Mouse (Mus musculus): ENCODE results near the gene Mylk. TPM values are rescaled to one million over a fixed set of nuclear protein-coding genes. Genes with fewer than 3 reads are reported as not detected.

The Mylk gene
- polyA plus RNA-seq, 1 experiment from 2014 or later, result 97.3 TPM

DNA sequence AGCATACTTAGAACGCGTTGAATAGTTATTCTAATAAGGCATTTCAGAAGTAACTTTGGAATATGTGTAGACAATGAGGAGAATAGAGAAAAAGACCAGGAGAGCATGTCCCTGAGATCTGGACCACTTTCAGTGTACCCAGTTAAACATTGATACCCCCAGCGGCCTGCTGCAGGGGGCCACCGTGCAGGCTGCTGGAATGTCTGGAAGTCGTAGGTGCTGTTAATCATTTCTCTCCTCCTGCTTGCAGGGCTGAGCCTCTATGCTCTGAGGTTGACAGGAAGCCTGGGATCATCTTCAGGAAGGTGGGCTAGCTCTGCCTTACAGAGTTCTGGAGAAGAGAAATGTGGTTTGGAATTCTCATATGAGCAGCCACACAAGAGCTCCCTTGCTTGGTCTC, 112.6 kb downstream of the Mylk start:
- Histone ChIP-seq H3K9ac (no peak overlapping the region), H3K27ac (no peak overlapping the region), H3K4me3 (replicated peaks) (no peak overlapping the region), H3K4me1 (peaks cover 12% of the 10 kb centered on the region; the same call in 1 of the 2 replicates), H3K27me3 (no peaks in the 10 kb centered on the region), H3K36me3 (no peaks in the 10 kb centered on the region), H3K9me3 (replicated peaks) (no peaks in the 10 kb centered on the region), H3K4me2 (no peak overlapping the region)
- peak; percentile 62; the same call in 1 of the 2 replicates for ATAC-seq (replicated peaks; ENCODE audit: low FRiP score)
- WGBS, result 46% methylated on average over 5 of the region's 5 CpGs

DNA sequence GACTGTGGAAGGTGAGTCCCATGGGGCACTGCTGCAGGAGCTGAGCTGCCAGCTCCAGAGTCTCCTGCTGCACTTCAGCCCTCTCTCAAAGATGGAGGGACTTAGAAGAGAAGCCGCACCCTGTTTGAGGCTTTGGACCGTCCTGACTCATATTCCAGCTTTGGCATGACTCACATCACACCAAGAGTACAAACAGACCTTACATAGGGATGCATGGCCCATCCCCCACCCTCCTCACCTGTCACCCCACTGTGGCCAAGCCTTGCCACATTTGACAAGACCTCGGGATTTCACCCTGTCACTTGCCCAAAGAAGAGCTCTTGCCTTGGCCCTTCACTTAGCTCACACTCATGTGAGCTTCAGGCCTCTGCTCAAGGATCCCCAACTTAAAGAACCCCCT, 115.8 kb downstream of the Mylk start:
- Histone ChIP-seq H3K9me3 (replicated peaks) (no peaks in the 10 kb centered on the region), H3K27ac (no peak overlapping the region), H3K27me3 (no peaks in the 10 kb centered on the region), H3K9ac (no peak overlapping the region), H3K4me2 (no peak overlapping the region), H3K36me3 (no peaks in the 10 kb centered on the region), H3K4me1 (peaks cover 12% of the 10 kb centered on the region; the same call in 1 of the 2 replicates), H3K4me3 (replicated peaks) (no peak overlapping the region)
- WGBS, result 90% methylated on average over 3 of the region's 3 CpGs
- ATAC-seq (replicated peaks; ENCODE audit: low FRiP score), result no peak

GRCm38 (mm10) chr16:34861744-34862365, 116.8 kb downstream of the Mylk start:
- Histone ChIP-seq H3K4me3 (replicated peaks) (no peak overlapping the region), H3K27ac (0 out of 2 replicates have a peak overlapping the region, but pooled peaks have one; percentile 33), H3K9me3 (replicated peaks) (no peaks in the 10 kb centered on the region), H3K4me1 (peaks cover 12% of the 10 kb centered on the region; the same call in 1 of the 2 replicates), H3K4me2 (no peak overlapping the region), H3K27me3 (no peaks in the 10 kb centered on the region), H3K36me3 (no peaks in the 10 kb centered on the region), H3K9ac (no peak overlapping the region)
- no peak for ATAC-seq (replicated peaks; ENCODE audit: low FRiP score)
- WGBS, result 63% methylated on average over 10 of the region's 10 CpGs

- Histone ChIP-seq H3K9me3 (replicated peaks) (no peaks in the 10 kb centered on the region), H3K4me1 (peaks cover 7% of the 10 kb centered on the region; the same call in 1 of the 2 replicates), H3K27ac (no peak overlapping the region), H3K36me3 (no peaks in the 10 kb centered on the region), H3K4me2 (no peak overlapping the region), H3K9ac (no peak overlapping the region), H3K27me3 (no peaks in the 10 kb centered on the region), H3K4me3 (replicated peaks) (no peak overlapping the region)
- no peak for ATAC-seq (replicated peaks; ENCODE audit: low FRiP score)
- WGBS, result 79% methylated on average over 4 of the region's 4 CpGs
Measured at GRCm38 (mm10) chr16:34865373-34865772, 120.4 kb downstream of the Mylk start.

DNA sequence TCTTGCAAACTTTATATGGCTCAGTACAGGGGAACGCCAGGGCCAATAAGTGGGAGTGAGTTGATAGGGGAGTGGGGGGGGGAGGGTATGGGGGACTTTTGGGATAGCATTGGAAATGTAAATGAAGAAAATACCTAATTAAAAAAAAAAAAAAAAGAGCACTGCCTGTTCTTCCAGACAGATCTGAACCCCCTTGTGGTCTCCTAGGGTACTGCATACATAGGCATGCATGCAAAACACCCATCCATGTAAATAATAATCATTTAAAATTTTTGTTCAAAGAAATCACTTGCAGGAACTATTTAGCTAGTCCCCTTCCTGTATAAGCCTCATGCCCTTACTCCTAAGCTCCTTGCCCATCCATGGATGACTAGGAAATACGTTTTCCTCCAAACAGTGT, 122.2 kb downstream of the Mylk start:
- no peak for ATAC-seq (replicated peaks; ENCODE audit: low FRiP score)
- no peaks in the 10 kb centered on the region for H3K27me3 ChIP-seq
- no peak overlapping the region for H3K27ac ChIP-seq
- H3K4me3 ChIP-seq (replicated peaks), result no peak overlapping the region
- no peak overlapping the region for H3K4me2 ChIP-seq
- H3K4me1 ChIP-seq, result no peaks in the 10 kb centered on the region
- no peak overlapping the region for H3K9ac ChIP-seq
- H3K36me3 ChIP-seq, result no peaks in the 10 kb centered on the region
- 96% methylated on average over 2 of the region's 2 CpGs for WGBS
- H3K9me3 ChIP-seq (replicated peaks), result no peaks in the 10 kb centered on the region

DNA sequence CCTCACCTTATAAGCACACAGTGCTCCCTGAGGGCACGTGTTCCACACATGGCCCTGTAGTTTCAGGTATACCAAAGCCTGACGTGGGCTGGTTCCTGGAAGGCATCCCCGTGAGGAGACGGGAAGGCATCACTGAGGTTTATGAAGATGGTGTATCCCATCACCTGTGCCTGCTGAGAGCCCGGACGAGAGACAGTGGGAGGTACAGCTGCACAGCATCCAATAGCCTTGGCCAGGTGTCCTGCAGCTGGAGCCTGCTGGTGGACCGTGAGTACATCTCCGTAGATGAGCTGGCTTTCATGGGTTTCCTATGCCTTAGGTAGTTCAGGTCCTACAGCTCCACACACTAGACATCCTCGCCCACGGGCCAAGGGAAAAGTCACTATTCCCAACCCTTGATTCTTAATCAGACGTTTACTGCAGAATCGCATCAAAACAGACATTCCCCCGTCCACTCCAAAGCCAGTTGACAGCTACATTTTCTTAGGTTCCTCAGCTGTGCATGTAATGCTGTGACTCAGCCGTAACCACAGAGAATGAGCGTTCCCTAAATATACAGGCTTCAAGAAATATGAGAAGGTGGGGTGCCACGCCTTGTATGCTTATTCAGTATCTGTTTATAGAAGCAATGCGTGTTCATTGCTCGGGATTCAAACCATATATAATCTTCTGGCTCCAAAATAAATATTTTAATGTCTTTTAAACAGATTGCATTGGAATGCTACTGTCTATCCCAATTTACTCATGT, 135.2 kb downstream of the Mylk start:
- WGBS, result 79% methylated on average over 18 of the region's 18 CpGs
- Histone ChIP-seq H3K36me3 (no peaks in the 10 kb centered on the region), H3K4me2 (no peak overlapping the region), H3K4me1 (peaks cover 9% of the 10 kb centered on the region; the same call in 1 of the 2 replicates), H3K27me3 (no peaks in the 10 kb centered on the region), H3K27ac (no peak overlapping the region), H3K9ac (no peak overlapping the region), H3K9me3 (replicated peaks) (no peaks in the 10 kb centered on the region), H3K4me3 (replicated peaks) (no peak overlapping the region)
- no peak for ATAC-seq (replicated peaks; ENCODE audit: low FRiP score)

GRCm38 (mm10) chr16:34880815-34881214, 135.8 kb downstream of the Mylk start:
- no peak overlapping the region for H3K27ac ChIP-seq
- H3K4me3 ChIP-seq (replicated peaks), result no peak overlapping the region
- H3K27me3 ChIP-seq, result no peaks in the 10 kb centered on the region
- no peaks in the 10 kb centered on the region for H3K36me3 ChIP-seq
- no peak overlapping the region for H3K9ac ChIP-seq
- ATAC-seq (replicated peaks; ENCODE audit: low FRiP score), result no peak
- H3K4me2 ChIP-seq, result no peak overlapping the region
- no peaks in the 10 kb centered on the region for H3K9me3 ChIP-seq (replicated peaks)
- H3K4me1 ChIP-seq, result peaks cover 9% of the 10 kb centered on the region; the same call in 1 of the 2 replicates
- WGBS, result 60% methylated on average over 4 of the region's 4 CpGs

DNA sequence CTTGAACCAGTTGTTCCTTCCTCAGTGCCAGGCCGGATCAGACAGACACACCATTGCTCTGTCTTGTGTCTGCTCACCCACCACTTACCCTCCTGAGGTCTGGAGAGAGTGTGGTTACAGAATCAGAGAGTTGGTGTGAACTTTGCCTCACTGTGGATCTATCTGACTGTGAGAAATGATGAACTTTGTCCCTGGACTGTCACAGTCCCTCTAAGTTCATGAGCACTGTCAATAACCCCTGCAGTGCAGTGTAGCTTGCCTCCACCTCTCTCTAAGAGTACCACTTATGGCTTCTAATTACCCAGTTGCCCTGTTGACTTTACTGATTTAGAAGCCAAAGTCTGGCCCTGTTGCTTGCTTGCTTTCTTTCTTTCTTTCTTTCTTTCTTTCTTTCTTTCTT, 142.0 kb downstream of the Mylk start:
- no peak overlapping the region for H3K4me3 ChIP-seq (replicated peaks)
- 77% methylated on average over 1 of the region's 1 CpGs for whole genome bisulfite sequencing
- H3K9ac ChIP-seq, result no peak overlapping the region
- H3K4me1 ChIP-seq, result no peaks in the 10 kb centered on the region
- no peak overlapping the region for H3K27ac ChIP-seq
- H3K27me3 ChIP-seq, result no peaks in the 10 kb centered on the region
- H3K9me3 ChIP-seq (replicated peaks), result no peaks in the 10 kb centered on the region
- H3K36me3 ChIP-seq, result no peaks in the 10 kb centered on the region
- no peak for ATAC-seq (replicated peaks; ENCODE audit: low FRiP score)
- no peak overlapping the region for H3K4me2 ChIP-seq

GRCm38 (mm10) chr16:34894016-34894415, 149.0 kb downstream of the Mylk start:
- peaks cover 8% of the 10 kb centered on the region for H3K4me1 ChIP-seq
- no peak overlapping the region for H3K4me3 ChIP-seq (replicated peaks)
- no peak overlapping the region for H3K9ac ChIP-seq
- H3K27ac ChIP-seq, result no peak overlapping the region
- H3K27me3 ChIP-seq, result no peaks in the 10 kb centered on the region
- no peaks in the 10 kb centered on the region for H3K9me3 ChIP-seq (replicated peaks)
- no peaks in the 10 kb centered on the region for H3K36me3 ChIP-seq
- ATAC-seq (replicated peaks; ENCODE audit: low FRiP score), result no peak
- no peak overlapping the region for H3K4me2 ChIP-seq
- 88% methylated on average over 3 of the region's 3 CpGs for WGBS

DNA sequence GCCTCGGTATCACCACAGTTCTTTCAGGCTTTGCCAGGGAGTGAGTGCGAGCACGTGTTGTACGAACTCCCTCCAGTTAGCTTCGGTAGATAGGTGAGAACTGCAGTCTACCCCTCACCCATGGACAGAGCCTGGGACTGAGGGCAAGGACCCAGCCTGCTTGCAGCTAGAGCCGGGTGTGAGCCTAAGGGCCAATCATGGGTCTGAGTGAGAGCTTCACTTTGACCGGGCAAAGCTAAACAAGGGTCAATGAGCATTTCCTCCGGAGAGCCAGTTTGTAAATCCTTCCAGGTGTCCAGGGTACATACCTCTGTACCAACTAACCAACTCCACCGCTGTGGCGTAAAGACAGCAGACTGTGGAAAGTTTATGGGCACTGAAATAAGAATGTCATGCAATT, 150.9 kb downstream of the Mylk start:
- Histone ChIP-seq H3K9ac (no peak overlapping the region), H3K4me3 (replicated peaks) (no peak overlapping the region), H3K4me1 (peaks cover 16% of the 10 kb centered on the region), H3K4me2 (no peak overlapping the region), H3K27me3 (no peaks in the 10 kb centered on the region), H3K9me3 (replicated peaks) (no peaks in the 10 kb centered on the region), H3K36me3 (no peaks in the 10 kb centered on the region), H3K27ac (no peak overlapping the region)
- no peak for ATAC-seq (replicated peaks; ENCODE audit: low FRiP score)
- 84% methylated on average over 10 of the region's 10 CpGs for WGBS

DNA sequence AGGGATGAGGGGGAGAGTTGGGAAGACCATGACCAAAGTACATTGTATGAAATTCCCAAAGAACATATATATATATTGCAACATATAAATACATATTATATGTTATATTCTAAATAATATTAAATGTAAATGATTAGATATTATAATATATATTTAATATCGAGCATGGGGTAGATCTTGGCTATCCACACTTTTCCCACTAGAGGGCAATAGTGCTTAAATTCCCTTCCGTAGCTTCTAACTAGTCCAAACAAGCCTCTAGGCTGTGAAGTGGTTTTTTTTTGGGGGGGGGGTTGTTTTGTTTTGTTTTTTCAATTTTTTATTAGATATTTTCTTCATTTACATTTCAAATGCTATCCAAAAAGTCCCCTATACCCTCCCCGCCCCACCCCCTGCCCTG, 152.0 kb downstream of the Mylk start:
- Histone ChIP-seq H3K9ac (no peak overlapping the region), H3K9me3 (replicated peaks) (no peaks in the 10 kb centered on the region), H3K36me3 (no peaks in the 10 kb centered on the region), H3K4me3 (replicated peaks) (no peak overlapping the region), H3K4me1 (peaks cover 16% of the 10 kb centered on the region), H3K27ac (no peak overlapping the region), H3K4me2 (no peak overlapping the region), H3K27me3 (no peaks in the 10 kb centered on the region)
- WGBS, result 85% methylated on average over 3 of the region's 3 CpGs
- no peak for ATAC-seq (replicated peaks; ENCODE audit: low FRiP score)

DNA sequence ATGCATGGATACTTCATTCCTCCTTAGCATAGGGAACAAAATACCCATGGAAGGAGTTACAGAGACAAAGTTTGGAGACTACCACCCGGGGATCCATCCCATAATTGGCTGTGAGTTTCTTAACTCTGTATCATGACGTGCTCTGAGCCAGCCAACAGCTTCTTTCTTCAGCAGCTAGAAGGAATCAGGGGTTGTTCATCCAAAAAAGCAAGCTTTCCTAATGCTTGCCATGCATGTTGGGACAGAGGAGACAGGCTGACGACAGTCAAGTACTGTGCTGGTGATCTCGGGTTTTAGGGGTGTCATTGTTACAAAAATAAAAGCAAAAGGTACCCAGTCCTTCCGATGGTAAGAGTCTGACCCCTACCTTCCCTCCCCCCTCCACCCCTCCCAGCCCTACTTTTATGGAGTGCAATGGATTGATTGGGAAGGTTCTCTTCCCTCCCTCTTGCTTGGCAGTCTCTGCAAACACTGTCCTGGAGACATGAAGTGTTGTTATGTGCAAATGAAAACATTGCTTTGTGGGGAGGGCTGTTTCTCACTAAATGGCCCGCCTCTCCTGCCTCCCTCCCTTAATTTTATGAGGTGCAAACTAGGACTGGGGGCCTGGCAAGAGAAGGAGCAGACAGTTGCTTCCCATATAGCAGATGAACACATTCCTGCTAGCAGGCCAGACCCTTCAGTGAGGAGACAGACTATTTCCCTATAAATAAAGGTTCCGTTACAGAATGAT, 153.2 kb downstream of the Mylk start:
- no peak overlapping the region for H3K4me3 ChIP-seq (replicated peaks)
- no peaks in the 10 kb centered on the region for H3K27me3 ChIP-seq
- H3K27ac ChIP-seq, result no peak overlapping the region
- no peak for ATAC-seq (replicated peaks; ENCODE audit: low FRiP score)
- H3K4me2 ChIP-seq, result no peak overlapping the region
- H3K4me1 ChIP-seq, result peaks cover 21% of the 10 kb centered on the region
- 55% methylated on average over 7 of the region's 7 CpGs for WGBS
- no peaks in the 10 kb centered on the region for H3K9me3 ChIP-seq (replicated peaks)
- H3K9ac ChIP-seq, result no peak overlapping the region
- no peaks in the 10 kb centered on the region for H3K36me3 ChIP-seq

Measured in kidney, embryonic 15.5 days (tissue).